Mouse (Mus musculus) forebrain, embryonic 10.5 days (tissue): ENCODE data around the gene Afap1. TPM values are rescaled to one million over a fixed set of nuclear protein-coding genes. Genes with fewer than 3 reads are reported as not detected.

ENCODE experiments used
- DNase-seq: peaks from one replicate; pipeline ENCODE4 v3.0.0-alpha.2; 2017; ENCODE audit warnings: low spot score; ENCODE audit errors: extremely low spot score
- H3K27ac ChIP-seq: fragments of 300-500 bp; sonication (generic); 2 replicates; pipeline ENCODE4 v1.5.1; 2016; ENCODE audit warnings: mild to moderate bottlenecking
- H3K27me3 ChIP-seq: fragments of 300-500 bp; sonication (generic); 2 replicates; pipeline ENCODE4 v1.6.1; 2016; ENCODE audit warnings: mild to moderate bottlenecking; ENCODE audit not compliant: poor library complexity, severe bottlenecking
- H3K36me3 ChIP-seq: fragments of 300-500 bp; sonication (generic); replicated peaks from 2 replicates; pipeline ENCODE4 v1.6.1; 2016; ENCODE audit warnings: mild to moderate bottlenecking, moderate library complexity
- H3K4me1 ChIP-seq: fragments of 300-500 bp; sonication (generic); 2 replicates; pipeline ENCODE4 v1.6.1; 2016
- H3K4me3 ChIP-seq: fragments of 300-500 bp; sonication (generic); 2 replicates; pipeline ENCODE4 v1.5.1; 2016; ENCODE audit warnings: mild to moderate bottlenecking, moderate library complexity
- H3K9me3 ChIP-seq: fragments of 300-500 bp; sonication (generic); 2 replicates; pipeline ENCODE4 v1.6.1; 2016; ENCODE audit warnings: mild to moderate bottlenecking, moderate library complexity
- WGBS: fragments of 180-500 bp; shearing (Covaris S2); methylation state at CpG from one replicate; pipeline ENCODE4 v1.1.7; 2016; 5-methylcytosine and 5-hydroxymethylcytosine counted together
- polyA plus RNA-seq: library from polyadenylated mRNA; unstranded; fragments of >200 nt; fragmentation: Nextera tagmentation; extraction: Ambion mirVana; gene quantifications from 2 replicates; pipeline ENCODE4 v1.2.1, GENCODE M21; 2016

The Afap1 gene
- polyA plus RNA-seq, 1 experiment from 2014 or later: 14.3 TPM

DNA sequence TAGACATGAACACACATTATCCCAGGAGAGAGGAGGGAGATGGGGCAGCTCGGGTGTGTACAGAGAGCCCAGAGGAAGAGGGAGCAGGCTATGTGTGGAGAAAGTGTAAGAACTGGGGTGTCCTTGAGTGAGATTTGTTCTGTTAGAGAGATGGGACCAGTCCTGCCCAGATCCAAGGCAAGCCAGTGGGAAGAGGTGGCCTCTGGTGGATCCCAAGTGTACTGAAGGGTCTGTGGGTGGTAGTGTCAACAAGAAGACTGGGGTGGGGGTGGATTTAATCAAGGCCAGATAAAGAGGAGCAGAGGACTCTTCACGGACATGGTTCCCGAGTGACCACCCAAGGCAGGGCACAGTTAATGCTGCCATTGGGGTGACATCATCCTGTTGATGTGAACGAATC is 54.3 kb downstream of the Afap1 start:
- Histone ChIP-seq H3K36me3 (peaks cover 62% of the 10 kb centered on the region), H3K27ac (no peak overlapping the region), H3K9me3 (peaks cover 7% of the 10 kb centered on the region; the same call in 1 of the 2 replicates), H3K27me3 (no peaks in the 10 kb centered on the region), H3K4me1 (peaks cover 15% of the 10 kb centered on the region), H3K4me3 (no peak overlapping the region)
- no peak for DNase-seq
- 86% methylated on average over 4 of the region's 4 CpGs for WGBS

DNA sequence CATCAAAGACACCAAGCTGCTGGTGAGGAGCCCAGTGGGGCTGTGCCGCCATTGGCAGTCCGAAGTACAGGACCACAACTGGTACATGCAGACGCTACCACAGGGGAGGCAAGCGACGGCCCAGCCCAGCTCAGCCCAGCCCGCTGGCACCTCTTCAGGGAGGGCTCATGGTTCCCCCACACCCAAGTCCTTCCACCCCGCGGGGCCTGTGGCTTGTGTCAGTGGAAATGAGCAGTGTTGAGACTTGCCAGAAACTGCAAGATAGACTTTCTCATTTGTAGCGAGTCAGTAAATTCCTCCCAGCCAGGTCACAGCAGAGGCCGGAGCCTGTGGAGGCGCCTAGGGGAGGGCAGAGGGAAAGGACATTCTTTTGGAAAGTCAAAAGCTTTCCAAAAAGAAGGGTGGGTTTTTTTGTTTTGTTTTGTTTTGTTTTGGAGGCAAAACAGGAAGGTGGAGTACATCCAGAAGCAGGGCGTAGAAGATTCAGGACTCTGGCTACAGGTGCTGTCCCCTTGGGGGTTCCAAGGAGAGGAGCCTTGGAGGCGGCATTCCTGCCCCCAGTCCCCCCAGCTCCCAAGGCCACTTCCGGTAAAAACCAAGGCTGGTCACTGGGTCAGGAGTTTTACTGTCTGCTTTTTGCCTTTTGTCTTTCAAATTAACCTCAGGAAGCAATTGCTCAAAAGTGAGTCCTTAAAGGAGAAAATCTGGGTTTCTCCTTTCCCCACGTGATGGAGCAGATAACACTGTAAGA is 55.3 kb downstream of the Afap1 start:
- H3K4me1 ChIP-seq: peaks cover 15% of the 10 kb centered on the region
- H3K4me3 ChIP-seq: no peak overlapping the region
- no peak for DNase-seq
- peaks cover 62% of the 10 kb centered on the region for H3K36me3 ChIP-seq
- H3K27me3 ChIP-seq: no peaks in the 10 kb centered on the region
- 82% methylated on average over 15 of the region's 15 CpGs for WGBS
- H3K9me3 ChIP-seq: peaks cover 2% of the 10 kb centered on the region; the same call in 1 of the 2 replicates
- no peak overlapping the region for H3K27ac ChIP-seq

DNA sequence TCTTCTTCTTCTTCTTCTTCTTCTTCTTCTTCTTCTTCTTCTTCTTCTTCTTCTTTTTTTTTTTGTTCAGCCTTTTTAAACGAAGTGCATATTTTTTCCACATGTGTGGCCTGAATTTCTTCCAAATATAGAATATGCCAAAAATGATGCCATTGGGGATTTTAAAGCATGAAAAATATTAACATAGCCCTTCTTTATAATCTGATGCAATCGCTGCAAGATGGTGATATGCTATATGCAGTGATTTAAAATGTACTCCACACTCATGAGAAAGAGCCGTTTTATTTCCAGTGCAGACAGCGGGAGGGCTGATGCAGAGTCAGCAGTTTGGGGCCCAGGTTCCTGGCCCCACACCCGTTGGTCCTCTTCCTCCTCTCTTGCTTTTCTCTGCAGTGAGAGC is 55.9 kb downstream of the Afap1 start:
- 88% methylated on average over 5 of the region's 5 CpGs for WGBS
- DNase-seq: no peak
- no peak overlapping the region for H3K4me3 ChIP-seq
- no peak overlapping the region for H3K27ac ChIP-seq
- peaks cover 60% of the 10 kb centered on the region for H3K36me3 ChIP-seq
- no peaks in the 10 kb centered on the region for H3K27me3 ChIP-seq
- peaks cover 22% of the 10 kb centered on the region for H3K4me1 ChIP-seq
- no peaks in the 10 kb centered on the region for H3K9me3 ChIP-seq

DNA sequence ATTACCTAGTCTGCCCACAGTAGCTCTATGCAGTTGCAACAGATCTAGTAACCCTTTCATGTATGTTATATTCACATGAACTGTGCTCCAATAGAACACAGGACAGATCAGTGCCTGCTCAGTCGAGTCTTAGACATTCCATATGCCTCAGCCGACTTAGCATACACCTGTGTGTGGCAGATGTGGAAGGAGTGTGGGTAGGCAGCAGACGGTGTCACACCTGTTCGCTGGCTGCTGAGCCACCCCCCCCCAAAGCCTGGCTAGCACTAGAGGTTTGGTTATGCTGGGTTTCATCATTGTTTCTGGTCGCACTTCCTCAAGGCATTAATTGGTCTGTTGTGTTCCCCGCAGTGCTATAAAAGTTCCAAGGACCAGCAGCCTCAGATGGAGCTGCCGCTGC is 57.4 kb downstream of the Afap1 start:
- Histone ChIP-seq H3K27ac (no peak overlapping the region), H3K4me3 (no peak overlapping the region), H3K36me3 (peaks cover 55% of the 10 kb centered on the region), H3K9me3 (no peaks in the 10 kb centered on the region), H3K27me3 (no peaks in the 10 kb centered on the region), H3K4me1 (peaks cover 26% of the 10 kb centered on the region)
- 94% methylated on average over 7 of the region's 7 CpGs for WGBS
- DNase-seq: no peak

DNA sequence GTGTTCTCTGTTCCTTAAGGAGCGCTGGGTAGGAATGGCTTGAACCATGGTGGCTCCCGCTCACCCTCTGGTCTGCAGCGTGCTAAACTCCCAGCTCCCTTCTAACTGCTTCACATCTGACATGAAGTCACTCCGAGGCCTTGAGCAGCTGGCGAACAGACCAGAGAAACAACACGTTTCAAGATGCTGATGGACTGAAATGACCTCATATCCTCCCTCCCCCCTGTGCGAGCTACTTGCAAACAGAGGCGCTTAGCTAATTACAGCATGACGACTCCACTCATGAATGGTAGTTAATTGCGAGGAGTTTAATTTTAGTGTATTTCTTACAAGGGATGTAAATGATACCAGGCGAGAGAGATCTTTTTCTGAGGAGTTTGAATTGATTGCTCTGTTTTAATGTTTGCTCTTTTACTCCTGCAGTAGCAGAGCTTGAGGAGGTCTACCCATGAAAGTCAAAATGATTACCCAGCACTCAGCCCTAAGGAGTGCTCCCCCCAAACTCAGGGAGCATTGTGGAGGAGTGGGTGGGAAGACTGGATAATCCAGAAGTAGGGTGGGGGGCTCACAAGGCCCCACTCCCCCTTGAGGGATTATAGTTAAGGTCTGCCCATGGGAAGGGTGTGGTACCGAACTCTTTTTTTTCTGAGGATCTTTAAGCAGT is 61.1 kb downstream of the Afap1 start:
- H3K27ac ChIP-seq: 0 out of 2 replicates have a peak overlapping the region, but pooled peaks have one; percentile 16
- H3K4me3 ChIP-seq: no peak overlapping the region
- DNase-seq: no peak
- no peaks in the 10 kb centered on the region for H3K27me3 ChIP-seq
- no peaks in the 10 kb centered on the region for H3K9me3 ChIP-seq
- H3K4me1 ChIP-seq: peaks cover 13% of the 10 kb centered on the region
- 81% methylated on average over 12 of the region's 12 CpGs for WGBS
- peaks cover 49% of the 10 kb centered on the region for H3K36me3 ChIP-seq

DNA sequence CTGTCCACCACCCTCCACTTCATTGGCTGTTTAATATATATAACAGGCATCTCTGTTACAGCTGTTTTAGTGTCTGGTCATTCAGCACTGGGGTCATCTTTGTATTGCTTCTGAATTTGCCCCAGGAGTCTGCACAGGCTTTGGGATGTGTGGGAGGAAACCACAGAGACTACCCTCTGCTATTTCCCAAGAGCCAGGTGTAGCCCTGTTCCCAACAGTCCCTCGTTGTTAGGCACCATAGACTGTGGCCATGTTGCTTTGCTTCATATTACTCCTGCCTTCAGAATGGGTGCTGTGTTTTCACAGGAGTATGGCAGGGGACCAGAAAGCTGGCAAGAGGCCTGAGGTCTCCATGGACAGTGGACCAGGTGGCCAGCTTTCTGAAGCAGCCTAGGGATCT is 63.1 kb downstream of the Afap1 start:
- 74% methylated on average over 1 of the region's 1 CpGs for WGBS
- Histone ChIP-seq H3K36me3 (peaks cover 42% of the 10 kb centered on the region), H3K27me3 (no peaks in the 10 kb centered on the region)

DNA sequence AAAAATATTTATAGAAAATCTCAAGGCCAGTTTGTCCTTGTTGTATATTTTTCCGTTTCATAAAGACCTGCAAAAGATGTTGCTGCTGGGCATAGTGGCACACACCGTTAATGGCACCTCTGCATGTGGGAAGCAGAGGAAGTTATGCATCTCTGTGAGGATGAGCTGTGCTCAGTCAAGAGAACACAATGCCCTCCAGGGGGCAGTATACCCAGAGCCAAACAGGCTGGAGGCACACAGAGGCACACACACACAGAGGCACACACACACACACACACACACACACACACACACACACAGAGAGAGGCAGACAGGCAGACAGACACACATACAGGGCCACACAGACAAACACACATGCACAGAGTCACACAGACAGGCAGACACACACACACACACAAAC is 65.6 kb downstream of the Afap1 start:
- peaks cover 49% of the 10 kb centered on the region for H3K36me3 ChIP-seq
- H3K4me1 ChIP-seq: peaks cover 10% of the 10 kb centered on the region
- WGBS: 74% methylated on average over 2 of the region's 2 CpGs
- H3K4me3 ChIP-seq: no peak overlapping the region
- H3K27ac ChIP-seq: no peak overlapping the region
- no peaks in the 10 kb centered on the region for H3K27me3 ChIP-seq
- DNase-seq: no peak
- H3K9me3 ChIP-seq: no peaks in the 10 kb centered on the region

More for the DNA sequence above, 63.1 kb downstream of the Afap1 start:
- no peak for DNase-seq
- no peaks in the 10 kb centered on the region for H3K9me3 ChIP-seq
- peaks cover 13% of the 10 kb centered on the region for H3K4me1 ChIP-seq
- H3K27ac ChIP-seq: no peak overlapping the region
- no peak overlapping the region for H3K4me3 ChIP-seq

DNA sequence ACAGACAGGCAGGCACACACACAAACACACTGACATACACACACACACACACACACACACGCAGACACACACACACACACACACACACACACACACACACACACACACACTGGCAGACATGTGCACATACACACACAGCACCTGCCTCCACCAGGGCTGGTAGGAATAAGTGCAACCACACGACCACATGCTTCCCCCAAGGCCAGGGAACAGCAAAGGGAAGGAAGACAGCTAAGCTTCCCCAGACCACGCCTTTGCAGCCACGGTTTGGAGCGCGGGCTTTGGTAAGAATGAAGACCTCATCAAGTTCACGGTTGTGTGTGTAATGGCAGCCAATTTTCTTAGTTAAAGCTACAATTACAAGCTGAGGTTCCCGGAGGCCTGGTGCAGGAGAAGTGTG is 67.0 kb downstream of the Afap1 start:
- H3K9me3 ChIP-seq: no peaks in the 10 kb centered on the region
- no peaks in the 10 kb centered on the region for H3K27me3 ChIP-seq
- WGBS: 84% methylated on average over 8 of the region's 8 CpGs
- H3K27ac ChIP-seq: no peak overlapping the region
- no peak for DNase-seq
- H3K4me3 ChIP-seq: no peak overlapping the region
- H3K36me3 ChIP-seq: peaks cover 55% of the 10 kb centered on the region
- no peaks in the 10 kb centered on the region; the same call in 1 of the 2 replicates for H3K4me1 ChIP-seq

DNA sequence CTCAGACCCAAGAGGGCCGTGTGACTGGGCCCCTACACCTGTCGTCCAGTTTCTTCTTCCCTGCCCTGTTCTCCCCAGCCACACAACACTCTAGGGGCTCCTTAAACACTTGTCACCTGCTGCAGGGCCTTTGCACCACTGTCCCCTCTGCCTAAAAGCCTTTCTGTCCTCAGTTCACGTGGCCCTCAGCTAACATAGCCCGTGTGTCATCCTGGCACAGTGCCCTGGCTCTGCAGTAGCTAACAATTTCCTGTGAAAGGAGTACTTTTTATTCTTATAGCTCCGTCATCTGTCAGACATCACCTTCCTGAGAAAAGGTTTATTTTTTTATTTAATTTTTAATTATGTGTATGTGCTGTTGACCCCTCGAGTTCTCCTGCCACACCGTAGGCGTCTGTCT is 68.2 kb downstream of the Afap1 start:
- Histone ChIP-seq H3K36me3 (peaks cover 64% of the 10 kb centered on the region), H3K27ac (no peak overlapping the region), H3K9me3 (peaks cover 1% of the 10 kb centered on the region; the same call in 1 of the 2 replicates), H3K27me3 (no peaks in the 10 kb centered on the region), H3K4me3 (no peak overlapping the region), H3K4me1 (no peaks in the 10 kb centered on the region; the same call in 1 of the 2 replicates)
- WGBS: 83% methylated on average over 8 of the region's 8 CpGs
- DNase-seq: no peak

DNA sequence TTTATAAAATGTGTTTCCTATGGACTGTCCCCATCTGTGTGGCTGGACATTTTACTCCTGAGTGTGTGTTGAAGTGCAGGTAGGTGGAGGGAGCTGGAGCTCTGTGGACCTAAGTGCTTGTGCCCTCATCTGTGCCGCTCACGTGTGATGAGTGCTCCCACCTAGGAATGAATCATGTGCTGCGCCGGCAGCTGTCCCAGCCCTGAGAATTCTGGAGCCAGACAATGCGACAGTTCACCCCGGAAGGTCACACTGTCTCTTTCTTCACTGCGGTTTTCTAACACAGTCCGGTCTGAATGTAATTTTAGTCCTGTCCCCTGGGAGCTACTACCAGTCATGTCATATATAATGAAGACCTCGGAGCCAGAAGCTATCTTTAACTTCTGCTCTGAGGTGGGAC is 70.5 kb downstream of the Afap1 start:
- Histone ChIP-seq H3K4me1 (no peaks in the 10 kb centered on the region; the same call in 1 of the 2 replicates), H3K27me3 (no peaks in the 10 kb centered on the region), H3K36me3 (peaks cover 76% of the 10 kb centered on the region), H3K4me3 (no peak overlapping the region), H3K9me3 (peaks cover 3% of the 10 kb centered on the region; the same call in 1 of the 2 replicates), H3K27ac (no peak overlapping the region)
- DNase-seq: no peak
- WGBS: 93% methylated on average over 9 of the region's 9 CpGs

DNA sequence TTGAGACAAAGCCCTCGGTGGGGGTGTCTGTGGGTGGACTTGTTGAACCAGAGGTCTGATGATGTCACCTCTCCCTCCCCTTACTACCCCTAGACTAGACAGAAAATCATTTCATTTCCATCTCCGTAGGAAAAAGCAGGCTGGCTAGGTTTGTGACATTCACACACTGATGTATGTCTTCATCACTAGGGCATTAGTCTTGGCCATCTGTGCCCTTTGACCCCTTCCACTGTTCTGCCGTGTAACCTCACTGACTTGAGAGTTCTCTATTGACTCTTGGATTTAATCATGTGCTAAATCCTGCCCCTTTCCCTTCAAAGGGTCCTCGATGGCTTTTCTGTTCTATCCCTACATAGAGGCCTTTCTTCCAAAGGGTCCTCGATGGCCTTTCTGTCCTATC is 71.9 kb downstream of the Afap1 start:
- Histone ChIP-seq H3K9me3 (peaks cover 3% of the 10 kb centered on the region; the same call in 1 of the 2 replicates), H3K36me3 (peaks cover 83% of the 10 kb centered on the region), H3K4me1 (peaks cover under 1% of the 10 kb centered on the region; the same call in 1 of the 2 replicates), H3K27me3 (no peaks in the 10 kb centered on the region), H3K4me3 (no peak overlapping the region), H3K27ac (no peak overlapping the region)
- no peak for DNase-seq
- WGBS: 68% methylated on average over 5 of the region's 5 CpGs

DNA sequence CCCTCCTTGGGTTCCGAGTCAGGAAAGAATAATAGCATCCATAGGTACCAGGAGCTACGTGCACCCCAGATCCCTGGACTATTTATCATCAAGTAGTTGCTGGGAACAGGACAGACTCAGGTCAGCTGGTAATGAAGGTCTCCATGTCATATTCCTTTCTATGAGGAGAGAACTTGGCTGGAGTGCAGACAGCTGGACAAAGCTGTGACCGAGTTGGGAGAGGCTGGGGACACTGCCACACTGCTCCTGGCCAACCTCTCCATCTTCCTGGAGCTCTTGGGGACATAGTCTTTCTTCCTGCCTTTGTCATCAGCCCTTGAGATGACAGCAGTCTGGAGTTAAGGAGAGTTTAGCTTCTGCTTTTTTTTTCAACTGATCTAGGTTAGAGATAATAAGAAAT is 76.7 kb downstream of the Afap1 start:
- DNase-seq: no peak
- WGBS: 81% methylated on average over 3 of the region's 3 CpGs
- H3K9me3 ChIP-seq: peaks cover 3% of the 10 kb centered on the region; the same call in 1 of the 2 replicates
- no peak overlapping the region for H3K27ac ChIP-seq
- peaks cover 9% of the 10 kb centered on the region for H3K4me1 ChIP-seq
- H3K27me3 ChIP-seq: no peaks in the 10 kb centered on the region
- no peak overlapping the region for H3K4me3 ChIP-seq
- peaks cover 61% of the 10 kb centered on the region for H3K36me3 ChIP-seq
